In the genomic region with DNA sequence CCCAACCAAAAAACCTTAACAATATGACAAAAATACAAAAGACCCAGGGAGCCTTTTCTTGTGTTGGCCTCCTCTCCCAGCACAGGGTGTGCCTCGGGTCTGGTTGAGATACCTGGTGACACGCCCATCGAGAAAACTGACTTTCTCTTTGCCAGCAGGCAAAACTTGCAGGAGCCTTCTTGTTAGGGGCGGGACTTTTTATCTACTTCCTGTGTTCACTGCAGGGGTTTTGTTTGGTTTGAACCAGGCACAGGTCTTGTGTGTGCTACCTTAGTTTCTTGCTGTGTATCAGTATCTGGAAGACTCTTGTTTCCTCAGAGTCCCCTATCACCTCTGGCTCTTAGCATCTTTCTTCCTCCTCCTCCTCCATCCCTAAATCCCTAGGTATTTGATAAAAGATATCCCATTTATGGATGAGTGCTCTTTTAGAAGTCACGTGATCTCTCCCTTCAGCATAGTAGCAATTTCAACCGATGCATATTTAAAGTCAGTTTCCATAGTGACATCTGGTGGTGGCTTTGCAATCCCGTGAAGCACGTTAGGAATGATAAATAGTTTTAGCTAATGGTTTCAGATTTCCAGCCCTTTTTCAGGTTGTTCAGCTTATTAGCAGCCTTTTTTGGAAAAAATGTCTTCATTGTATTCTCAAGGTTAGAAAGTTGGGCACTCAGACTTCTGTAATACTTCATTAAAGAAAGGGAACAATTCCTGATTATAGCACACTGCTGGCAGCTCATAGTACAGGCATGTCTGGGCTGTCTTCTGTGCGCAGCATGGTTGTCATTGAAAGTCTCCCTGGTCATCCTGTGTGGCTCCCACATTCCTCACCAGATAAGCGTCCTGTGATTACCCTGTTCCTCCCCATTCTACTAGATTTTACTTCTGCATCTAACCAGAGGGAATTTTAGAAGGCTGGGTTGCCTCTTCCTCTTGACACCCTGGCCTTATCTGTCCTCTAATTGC, we compare ENCODE assay signal across 8 mouse cellular contexts. TPM values are rescaled to one million over a fixed set of nuclear protein-coding genes. Genes with fewer than 3 reads are reported as not detected.
DNase-seq lines count a peak whose midpoint lies in the region; ATAC-seq and TF ChIP-seq lines count a peak whose summit lies in the region.

No protein-coding gene starts in this region.

- TF ChIP-seq CTCF in liver, embryonic 14.5 days (IDR thresholded peaks at IDR 0.05; ENCODE audit: low read depth) = peak; percentile 9; the same call in 1 of the 2 replicates

- DNase-seq in kidney, adult 18-20 months = no peak
- DNase-seq in adipocyte (ENCODE audit: low spot score) = peak; percentile 67
- DNase-seq in liver, embryonic 14.5 days (ENCODE audit: low read depth in 3 of 3, low spot score in 3 of 3) = no peak
- DNase-seq in adrenal gland, postnatal 36 days = no peak
- no peak for DNase-seq in ovary, adult 18-20 months (ENCODE audit: low spot score)

- no peak overlapping the region for H3K4me3 ChIP-seq in kidney, embryonic 14.5 days (ENCODE audit: low read length)
- no peak overlapping the region for H3K4me3 ChIP-seq in heart, embryonic 13.5 days
- H3K4me3 ChIP-seq in liver, embryonic 14.5 days (ENCODE audit: insufficient read depth in 1 of 2, low read depth in 2 of 2, low read length in 2 of 2) = no peak overlapping the region
- no peak overlapping the region for H3K4me3 ChIP-seq in stomach, embryonic 15.5 days (replicated peaks)

- peaks cover 17% of the 10 kb centered on the region for H3K36me3 ChIP-seq in kidney, embryonic 14.5 days (ENCODE audit: control insufficient read depth, insufficient read depth, low read length)
- peaks cover 17% of the 10 kb centered on the region for H3K36me3 ChIP-seq in heart, embryonic 13.5 days
- no peaks in the 10 kb centered on the region for H3K36me3 ChIP-seq in liver, embryonic 14.5 days (replicated peaks; ENCODE audit: control insufficient read depth, insufficient read depth, low read depth)
- no peaks in the 10 kb centered on the region for H3K36me3 ChIP-seq in stomach, embryonic 15.5 days

- no peak for TF ChIP-seq EP300 in liver, embryonic 14.5 days (IDR thresholded peaks at IDR 0.05; ENCODE audit: low read depth)

- H3K9me3 ChIP-seq in kidney, embryonic 14.5 days (ENCODE audit: control insufficient read depth, low read length) = no peaks in the 10 kb centered on the region
- H3K9me3 ChIP-seq in heart, embryonic 13.5 days = no peaks in the 10 kb centered on the region
- no peaks in the 10 kb centered on the region for H3K9me3 ChIP-seq in liver, embryonic 14.5 days (ENCODE audit: control insufficient read depth, low read length)
- no peaks in the 10 kb centered on the region for H3K9me3 ChIP-seq in stomach, embryonic 15.5 days

- H3K4me2 ChIP-seq in kidney, embryonic 14.5 days (replicated peaks; ENCODE audit: low read depth, low read length) = no peak overlapping the region
- peak overlapping the region; percentile 44 for H3K4me2 ChIP-seq in heart, embryonic 13.5 days
- no peak overlapping the region for H3K4me2 ChIP-seq in liver, embryonic 14.5 days (ENCODE audit: low read depth)
- no peak overlapping the region for H3K4me2 ChIP-seq in stomach, embryonic 15.5 days

- ATAC-seq in kidney, embryonic 14.5 days (ENCODE audit: low FRiP score, low TSS enrichment) = peak; percentile 50
- no peak for ATAC-seq in heart, embryonic 13.5 days (ENCODE audit: extremely low read depth, insufficient number of reproducible peaks, low FRiP score, low TSS enrichment)
- ATAC-seq in liver, embryonic 14.5 days (ENCODE audit: insufficient read depth) = no peak
- ATAC-seq in stomach, embryonic 15.5 days (ENCODE audit: insufficient read depth, low FRiP score, low read depth) = 0 out of 2 replicates have a peak, but pooled peaks have one; percentile 39

- H3K9ac ChIP-seq in kidney, embryonic 14.5 days (ENCODE audit: low read depth, low read length) = no peak overlapping the region
- peak overlapping the region; percentile 52 for H3K9ac ChIP-seq in heart, embryonic 13.5 days
- H3K9ac ChIP-seq in liver, embryonic 14.5 days (replicated peaks) = no peak overlapping the region
- no peak overlapping the region for H3K9ac ChIP-seq in stomach, embryonic 15.5 days

- no peaks in the 10 kb centered on the region for H3K4me1 ChIP-seq in kidney, embryonic 14.5 days (ENCODE audit: control insufficient read depth, insufficient read depth, low read length)
- peaks cover 57% of the 10 kb centered on the region for H3K4me1 ChIP-seq in heart, embryonic 13.5 days
- H3K4me1 ChIP-seq in liver, embryonic 14.5 days (replicated peaks; ENCODE audit: control insufficient read depth in 2 of 2, insufficient read depth in 2 of 2, low read length in 1 of 2) = no peaks in the 10 kb centered on the region
- H3K4me1 ChIP-seq in stomach, embryonic 15.5 days = 0 out of 2 replicates have a peak, but pooled peaks cover 1% of the 10 kb centered on the region

- H3K27me3 ChIP-seq in kidney, embryonic 14.5 days (ENCODE audit: control insufficient read depth, insufficient read depth, low read length) = no peaks in the 10 kb centered on the region
- H3K27me3 ChIP-seq in heart, embryonic 13.5 days (replicated peaks) = no peaks in the 10 kb centered on the region
- H3K27me3 ChIP-seq in liver, embryonic 14.5 days (ENCODE audit: control insufficient read depth, insufficient read depth, low read length) = no peaks in the 10 kb centered on the region
- H3K27me3 ChIP-seq in stomach, embryonic 15.5 days (replicated peaks) = no peaks in the 10 kb centered on the region

- no peak overlapping the region for H3K27ac ChIP-seq in kidney, embryonic 14.5 days (ENCODE audit: low read depth, low read length)
- H3K27ac ChIP-seq in heart, embryonic 13.5 days (replicated peaks) = peak overlapping the region; percentile 73
- H3K27ac ChIP-seq in liver, embryonic 14.5 days = no peak overlapping the region
- H3K27ac ChIP-seq in stomach, embryonic 15.5 days = no peak overlapping the region

- WGBS in kidney, embryonic 14.5 days = 47% methylated on average over 10 of the region's 10 CpGs
- WGBS in heart, embryonic 13.5 days = 12% methylated on average over 10 of the region's 10 CpGs
- 23% methylated on average over 10 of the region's 10 CpGs for WGBS in liver, embryonic 14.5 days (ENCODE audit: insufficient replicate concordance)
- 35% methylated on average over 10 of the region's 10 CpGs for WGBS in stomach, embryonic 15.5 days

RNA-seq across cellular contexts. Expression of gene Fat1, which starts 50.4 kb away (rescaled TPM):
- 22.2 and 39.7 TPM in 2 replicates for polyA plus RNA-seq in kidney, embryonic 14.5 days (2014; fragmentation: Nextera tagmentation; extraction: Ambion mirVana)
- 10.7 and 11.8 TPM in 2 replicates for polyA plus RNA-seq in heart, embryonic 13.5 days (2015; fragmentation: Nextera tagmentation; extraction: Ambion mirVana)
- 1.3 TPM in 2 replicates for polyA plus RNA-seq in liver, embryonic 14.5 days (2012; rRNA removed)
- 0.98 and 1.0 TPM in 2 replicates for polyA plus RNA-seq in liver, embryonic 14.5 days (2014; fragmentation: Nextera tagmentation; extraction: Ambion mirVana)
- 14.5 and 18.2 TPM in 2 replicates for polyA plus RNA-seq in stomach, embryonic 15.5 days (2015; fragmentation: Nextera tagmentation; extraction: Ambion mirVana)
- 100 to 1,000 TPM in 1 of 2 experiments, 10 to 100 TPM in 1; 79.2 to 110 TPM for total RNA-seq in adrenal gland, postnatal 36 days (2021)

Comparison
In these comparisons a context has a peak if more than half of its experiments do, and no peak if none do; other contexts are left out.
1. ATAC-seq: peak in kidney, embryonic 14.5 days (single experiment) and stomach, embryonic 15.5 days (single experiment); none in heart, embryonic 13.5 days (single experiment) and liver, embryonic 14.5 days (single experiment).